Mouse (Mus musculus) kidney, postnatal 25 days (tissue): ENCODE measurements around the gene S1pr1.

Experiments used
- DNase-seq, 2 experiments: peaks; one replicate each; pipeline ENCODE4 v3.0.0; 2021; ENCODE audit warnings: mixed read lengths in 2 of 2

The S1pr1 gene

DNA sequence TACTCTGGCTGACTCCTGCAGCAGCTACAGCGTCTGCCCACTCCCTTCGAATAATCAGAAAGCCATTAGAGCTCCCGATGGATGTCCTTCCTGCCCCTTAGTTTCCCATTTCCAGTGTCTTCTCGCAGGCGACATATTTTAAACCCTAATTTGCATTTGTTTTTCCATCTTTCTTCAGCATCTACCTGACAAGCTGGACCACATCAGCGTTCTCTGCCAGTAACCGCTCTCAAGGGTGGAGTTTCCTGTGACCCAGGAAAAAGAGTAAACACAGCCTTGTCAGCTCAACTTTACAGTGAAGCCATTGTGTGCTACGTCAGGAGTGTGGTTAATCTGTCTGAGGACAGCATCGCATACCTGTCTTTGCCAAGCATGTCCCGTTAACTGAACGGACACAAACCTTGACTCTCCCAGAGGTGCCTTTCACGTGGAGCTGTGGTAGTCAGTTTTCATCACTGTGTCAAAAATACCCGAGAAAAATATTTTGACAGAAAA lies 41.2 kb downstream of the S1pr1 start:
- DNase-seq = no peak

GRCm38 (mm10) chr3:115672965-115673662 lies 41.8 kb downstream of the S1pr1 start:
- peak; percentile 11 to 37 for DNase-seq

GRCm38 (mm10) chr3:115669230-115669629 lies 45.6 kb downstream of the S1pr1 start:
- no peak for DNase-seq

GRCm38 (mm10) chr3:115667182-115667581 lies 47.7 kb downstream of the S1pr1 start:
- DNase-seq = no peak

GRCm38 (mm10) chr3:115666547-115666946 lies 48.3 kb downstream of the S1pr1 start:
- DNase-seq = no peak

DNA sequence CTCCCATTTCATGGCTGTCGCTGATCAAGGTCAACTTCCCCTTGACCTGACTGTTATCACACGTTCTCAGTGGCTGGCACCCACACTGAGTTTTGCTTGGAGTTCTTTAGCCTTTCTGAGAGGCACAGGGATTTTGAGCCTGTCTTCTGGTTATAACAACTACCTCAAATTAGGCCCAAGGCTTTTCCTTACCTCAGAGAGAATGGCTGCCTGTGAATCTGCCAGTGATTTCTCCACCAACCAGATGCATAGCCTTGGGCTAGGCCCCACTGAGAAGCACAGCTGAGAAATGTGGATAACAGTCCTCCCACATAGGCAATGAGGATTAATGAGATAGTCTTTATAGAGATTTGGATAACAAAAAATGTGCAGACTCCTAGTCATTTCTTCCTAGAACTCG lies 50.4 kb downstream of the S1pr1 start:
- no peak for DNase-seq

DNA sequence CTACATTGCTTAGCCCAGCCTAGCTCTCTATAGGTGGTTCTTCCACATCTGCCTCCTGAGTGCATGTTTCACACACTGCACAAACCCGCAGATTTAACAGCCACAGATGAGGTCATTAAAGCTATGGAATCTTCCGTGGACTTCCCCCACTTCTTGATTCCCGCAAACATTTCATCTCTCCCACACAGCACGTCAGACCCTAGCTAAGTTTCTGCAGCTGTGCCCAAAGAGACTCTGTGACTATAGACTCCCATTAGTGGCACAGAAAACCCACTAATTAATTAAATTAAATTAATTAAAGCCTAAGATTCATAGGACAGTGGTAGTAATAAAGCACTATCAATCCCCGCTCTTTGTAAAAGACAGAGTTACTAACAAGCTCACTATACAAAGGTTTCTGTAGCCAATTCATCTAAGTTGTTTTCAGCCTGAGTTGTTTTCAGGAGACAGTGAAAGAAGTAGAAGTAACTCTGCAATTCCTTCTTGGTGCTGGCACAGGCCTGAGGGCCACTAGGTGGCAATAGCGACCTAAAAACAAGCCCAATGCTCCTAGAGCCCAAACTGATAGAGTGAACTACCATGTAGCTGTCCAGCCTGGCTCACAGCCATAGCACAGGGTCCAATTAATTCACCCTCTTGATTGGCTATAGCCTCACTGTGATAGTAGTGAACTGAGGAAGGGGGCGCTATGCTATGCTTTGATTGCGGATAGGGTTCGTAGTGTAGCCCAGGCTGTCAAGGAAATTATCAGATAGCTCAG lies 54.0 kb downstream of the S1pr1 start:
- peak; percentile 73 to 81 for DNase-seq
